Mouse (Mus musculus): ENCODE measurements around the gene Ankfy1.

Ankfy1 gene

GRCm38 (mm10) chr11:72795149-72795454 is 105.3 kb downstream of the Ankfy1 start:
- no peak for DNase-seq (ENCODE audit: low spot score in 2 of 2)

GRCm38 (mm10) chr11:72795455-72796295 is 105.9 kb downstream of the Ankfy1 start, which contains the start of the genes Cyb5d2 and Zzef1:
Cyb5d2 (minus strand) TSS chr11:72796142.
Zzef1 (plus strand) TSS chr11:72796226.
- DNase-seq (ENCODE audit: low spot score in 2 of 2): peak; percentile 91 to 95

GRCm38 (mm10) chr11:72796296-72796687 is 106.5 kb downstream of the Ankfy1 start:
- DNase-seq (ENCODE audit: low spot score in 2 of 2): peak in 1 of 2 experiments; percentile 11

- DNase-seq (ENCODE audit: low spot score in 2 of 2): no peak
Observed at GRCm38 (mm10) chr11:72796773-72797338, 107.0 kb downstream of the Ankfy1 start.

- DNase-seq (ENCODE audit: low spot score in 2 of 2): no peak
Observed at GRCm38 (mm10) chr11:72798112-72798511, 108.3 kb downstream of the Ankfy1 start.

GRCm38 (mm10) chr11:72801182-72801581 is 111.4 kb downstream of the Ankfy1 start:
- no peak for DNase-seq (ENCODE audit: low spot score in 2 of 2)

GRCm38 (mm10) chr11:72803038-72803437 is 113.2 kb downstream of the Ankfy1 start:
- no peak for DNase-seq (ENCODE audit: low spot score in 2 of 2)

GRCm38 (mm10) chr11:72804586-72804985 is 114.8 kb downstream of the Ankfy1 start:
- no peak for DNase-seq (ENCODE audit: low spot score in 2 of 2)

- no peak for DNase-seq (ENCODE audit: low spot score in 2 of 2)
Observed at GRCm38 (mm10) chr11:72805232-72805631, 115.4 kb downstream of the Ankfy1 start.

GRCm38 (mm10) chr11:72806556-72806955 is 116.8 kb downstream of the Ankfy1 start:
- DNase-seq (ENCODE audit: low spot score in 2 of 2): peak in 1 of 2 experiments; percentile 11

GRCm38 (mm10) chr11:72807992-72808391 is 118.2 kb downstream of the Ankfy1 start:
- DNase-seq (ENCODE audit: low spot score in 2 of 2): no peak

GRCm38 (mm10) chr11:72813687-72814086 is 123.9 kb downstream of the Ankfy1 start:
- DNase-seq (ENCODE audit: low spot score in 2 of 2): peak in 1 of 2 experiments; percentile 26

GRCm38 (mm10) chr11:72814188-72814587 is 124.4 kb downstream of the Ankfy1 start:
- no peak for DNase-seq (ENCODE audit: low spot score in 2 of 2)

- no peak for DNase-seq (ENCODE audit: low spot score in 2 of 2)
Observed at GRCm38 (mm10) chr11:72816859-72817258, 127.1 kb downstream of the Ankfy1 start.

- no peak for DNase-seq (ENCODE audit: low spot score in 2 of 2)
Observed at GRCm38 (mm10) chr11:72818067-72818466, 128.3 kb downstream of the Ankfy1 start.

GRCm38 (mm10) chr11:72821041-72821440 is 131.2 kb downstream of the Ankfy1 start:
- no peak for DNase-seq (ENCODE audit: low spot score in 2 of 2)

Measured in left cerebral cortex, adult 9 months (tissue).